Mouse (Mus musculus) embryonic facial prominence, embryonic 11.5 days (tissue): Measurements from ENCODE around the gene Klk7. TPM values are rescaled to one million over a fixed set of nuclear protein-coding genes. Genes with fewer than 3 reads are reported as not detected.

Source experiments
- ATAC-seq: fragments of 200-750 bp; cut with Nextera tagmentation; replicated peaks from 2 replicates; pipeline ENCODE4 v1.8.0; 2017; ENCODE audit warnings: low read depth; ENCODE audit not compliant: insufficient number of reproducible peaks, low FRiP score, low TSS enrichment
- DNase-seq: peaks from one replicate; pipeline ENCODE4 v3.0.0-alpha.2; 2015; ENCODE audit warnings: low spot score
- H3K27ac ChIP-seq: fragments of 300-500 bp; sonication (generic); replicated peaks from 2 replicates; pipeline ENCODE4 v1.5.1; 2014; ENCODE audit warnings: mild to moderate bottlenecking, low read depth, low read length, control low read depth
- H3K27me3 ChIP-seq: fragments of 300-500 bp; sonication (generic); 2 replicates; pipeline ENCODE4 v1.6.1; 2014; ENCODE audit warnings: mild to moderate bottlenecking, low read length, moderate library complexity, mixed read lengths; ENCODE audit not compliant: control insufficient read depth, insufficient read depth
- H3K36me3 ChIP-seq: fragments of 300-500 bp; sonication (generic); replicated peaks from 2 replicates; pipeline ENCODE4 v1.6.1; 2014; ENCODE audit warnings: low read depth, mild to moderate bottlenecking, low read length, moderate library complexity, mixed read lengths; ENCODE audit not compliant: control insufficient read depth, insufficient read depth
- H3K4me1 ChIP-seq: fragments of 300-500 bp; sonication (generic); 2 replicates; pipeline ENCODE4 v1.6.1; 2014; ENCODE audit warnings: low read length, mixed read lengths; ENCODE audit not compliant: control insufficient read depth, insufficient read depth
- H3K4me2 ChIP-seq: fragments of 300-500 bp; sonication (generic); 2 replicates; pipeline ENCODE4 v1.6.1; 2014; ENCODE audit warnings: low read depth, mild to moderate bottlenecking, control low read depth, low read length, moderate library complexity
- H3K4me3 ChIP-seq: fragments of 300-500 bp; sonication (generic); 2 replicates; pipeline ENCODE4 v1.5.1; 2014; ENCODE audit warnings: low read depth, low read length, control low read depth
- H3K9ac ChIP-seq: fragments of 300-500 bp; sonication (generic); replicated peaks from 2 replicates; pipeline ENCODE4 v1.6.1; 2014; ENCODE audit warnings: mild to moderate bottlenecking, control low read depth, low read length
- H3K9me3 ChIP-seq: fragments of 300-500 bp; sonication (generic); replicated peaks from 2 replicates; pipeline ENCODE4 v1.6.1; 2016; ENCODE audit warnings: mild to moderate bottlenecking, low read length, inconsistent platforms, mixed read lengths; ENCODE audit not compliant: control insufficient read depth
- WGBS: fragments of 180-500 bp; shearing (Covaris S2); extraction: QIAGEN DNeasy Blood & Tissue Kit; methylation state at CpG from one replicate; pipeline ENCODE4 v1.1.7; 2014; 5-methylcytosine and 5-hydroxymethylcytosine counted together
- polyA plus RNA-seq: library from polyadenylated mRNA; unstranded; fragments of >200 nt; fragmentation: Nextera tagmentation; extraction: Ambion mirVana; gene quantifications from 2 replicates; pipeline ENCODE4 v1.2.1, GENCODE M21; 2014

Gene Klk7
- polyA plus RNA-seq, 1 experiment from 2014 or later: not detected

DNA sequence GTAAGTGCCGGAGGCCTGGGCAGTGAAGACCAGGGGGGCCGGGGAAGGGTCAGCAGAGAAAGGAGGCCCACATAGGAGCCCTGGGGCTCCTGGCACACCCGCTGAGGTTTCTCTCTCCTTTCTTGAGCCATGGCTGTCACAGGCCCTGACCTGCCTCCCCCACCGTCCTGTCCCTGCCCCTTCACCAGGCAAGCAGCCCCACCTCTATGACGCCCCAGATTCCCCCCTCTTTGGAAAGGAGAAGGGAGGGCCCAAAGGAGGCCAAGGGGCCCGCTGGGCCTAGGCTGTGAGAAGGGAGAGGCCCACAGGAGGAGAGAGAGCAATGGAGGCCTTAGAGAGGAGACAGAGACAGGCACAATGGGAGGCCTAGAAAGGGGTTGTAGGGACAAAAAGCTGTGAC lies 36.3 kb upstream of the Klk7 start:
- Histone ChIP-seq H3K9ac (no peak overlapping the region), H3K36me3 (no peaks in the 10 kb centered on the region), H3K4me2 (no peak overlapping the region), H3K27me3 (no peaks in the 10 kb centered on the region), H3K4me3 (no peak overlapping the region), H3K4me1 (no peaks in the 10 kb centered on the region), H3K27ac (0 out of 2 replicates have a peak overlapping the region, but pooled peaks have one; percentile 20), H3K9me3 (no peaks in the 10 kb centered on the region)
- ATAC-seq (no peak), DNase-seq (no peak)
- WGBS: 34% methylated on average over 6 of the region's 6 CpGs

DNA sequence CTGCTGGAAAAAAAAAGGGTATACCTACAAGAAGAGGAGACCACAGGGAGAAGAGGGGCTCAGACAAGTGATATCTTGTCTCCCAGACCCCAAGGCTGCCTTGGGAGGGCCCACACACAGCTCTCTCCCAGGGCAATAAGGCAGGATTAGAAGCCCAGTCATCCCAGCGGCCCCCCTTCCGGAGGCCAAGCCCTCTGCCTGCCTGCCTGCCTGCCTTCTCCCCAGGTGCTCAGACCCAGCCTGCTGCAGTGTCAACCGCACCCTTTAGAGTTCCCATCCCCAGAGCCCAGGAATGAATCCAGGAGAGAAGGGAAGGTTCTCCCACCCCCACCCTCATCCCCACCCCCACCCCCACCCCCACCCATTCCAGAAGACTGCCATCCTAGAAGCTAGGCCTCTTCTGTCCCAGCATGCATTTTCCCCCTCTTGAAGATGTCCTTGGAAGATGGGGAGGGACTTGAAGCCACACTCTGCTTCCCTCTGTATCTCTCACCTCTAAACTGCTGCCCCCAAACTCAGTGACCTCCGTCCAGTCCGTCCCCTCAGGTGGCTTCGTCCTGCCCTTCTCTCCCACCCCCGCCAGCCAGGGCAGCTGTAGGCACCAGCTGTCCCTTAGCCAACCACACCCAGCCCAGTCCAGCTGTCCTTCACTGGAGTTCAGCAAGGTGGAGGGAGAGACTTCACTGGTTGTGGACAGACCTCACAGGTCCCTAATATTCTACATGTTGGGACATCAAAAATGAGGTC lies 35.6 kb upstream of the Klk7 start:
- no peaks in the 10 kb centered on the region for H3K27me3 ChIP-seq
- H3K9me3 ChIP-seq: no peaks in the 10 kb centered on the region
- no peak overlapping the region for H3K4me2 ChIP-seq
- ATAC-seq (no peak), DNase-seq (no peak)
- no peak overlapping the region for H3K27ac ChIP-seq
- H3K9ac ChIP-seq: no peak overlapping the region
- WGBS: 36% methylated on average over 7 of the region's 7 CpGs
- H3K36me3 ChIP-seq: no peaks in the 10 kb centered on the region
- no peak overlapping the region for H3K4me3 ChIP-seq
- no peaks in the 10 kb centered on the region for H3K4me1 ChIP-seq

DNA sequence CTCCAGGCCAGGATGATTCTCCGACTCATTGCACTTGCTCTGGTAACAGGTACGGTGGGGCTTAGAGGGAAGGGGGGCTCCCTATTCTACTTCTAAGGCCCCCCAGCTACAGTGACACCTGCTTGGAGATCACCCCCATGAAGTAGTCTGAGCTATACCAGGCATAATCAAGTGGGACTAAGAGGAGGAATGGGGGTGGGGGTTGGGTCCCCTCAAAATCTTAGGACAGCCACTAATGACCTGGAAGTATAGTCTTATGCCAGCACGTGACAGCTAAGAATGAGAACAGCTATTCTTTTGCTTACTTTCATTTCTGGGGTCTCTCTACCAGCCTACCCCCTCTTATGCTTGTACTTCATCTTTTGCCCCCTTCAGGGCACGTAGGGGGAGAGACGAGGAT lies 34.6 kb upstream of the Klk7 start:
- no peaks in the 10 kb centered on the region for H3K4me1 ChIP-seq
- H3K9ac ChIP-seq: no peak overlapping the region
- no peak for DNase-seq
- H3K27ac ChIP-seq: no peak overlapping the region
- no peaks in the 10 kb centered on the region for H3K36me3 ChIP-seq
- no peak for ATAC-seq
- no peak overlapping the region for H3K4me2 ChIP-seq
- H3K27me3 ChIP-seq: no peaks in the 10 kb centered on the region
- H3K4me3 ChIP-seq: no peak overlapping the region
- no peaks in the 10 kb centered on the region for H3K9me3 ChIP-seq
- WGBS: 78% methylated on average over 5 of the region's 5 CpGs

GRCm38 (mm10) chr7:43777423-43777822 lies 33.7 kb upstream of the Klk7 start:
- Histone ChIP-seq H3K4me1 (no peaks in the 10 kb centered on the region), H3K27ac (no peak overlapping the region), H3K4me3 (no peak overlapping the region), H3K36me3 (no peaks in the 10 kb centered on the region), H3K9ac (no peak overlapping the region), H3K9me3 (no peaks in the 10 kb centered on the region), H3K27me3 (no peaks in the 10 kb centered on the region), H3K4me2 (no peak overlapping the region)
- 85% methylated on average over 12 of the region's 12 CpGs for WGBS
- DNase-seq (no peak), ATAC-seq (no peak)

- Histone ChIP-seq H3K27ac (no peak overlapping the region), H3K4me2 (no peak overlapping the region), H3K4me1 (no peaks in the 10 kb centered on the region), H3K9me3 (no peaks in the 10 kb centered on the region), H3K27me3 (no peaks in the 10 kb centered on the region), H3K9ac (no peak overlapping the region), H3K36me3 (no peaks in the 10 kb centered on the region), H3K4me3 (no peak overlapping the region)
- 86% methylated on average over 10 of the region's 10 CpGs for WGBS
- no peak for ATAC-seq
- no peak for DNase-seq
These were observed 32.7 kb upstream of the Klk7 start for GRCm38 (mm10) chr7:43778176-43778970.

- Histone ChIP-seq H3K27ac (no peak overlapping the region), H3K9me3 (no peaks in the 10 kb centered on the region), H3K4me2 (no peak overlapping the region), H3K4me1 (no peaks in the 10 kb centered on the region), H3K36me3 (no peaks in the 10 kb centered on the region), H3K27me3 (no peaks in the 10 kb centered on the region), H3K4me3 (no peak overlapping the region), H3K9ac (no peak overlapping the region)
- 57% methylated on average over 6 of the region's 6 CpGs for WGBS
- DNase-seq (no peak), ATAC-seq (no peak)
These were observed 30.9 kb upstream of the Klk7 start for GRCm38 (mm10) chr7:43780241-43780640.

DNA sequence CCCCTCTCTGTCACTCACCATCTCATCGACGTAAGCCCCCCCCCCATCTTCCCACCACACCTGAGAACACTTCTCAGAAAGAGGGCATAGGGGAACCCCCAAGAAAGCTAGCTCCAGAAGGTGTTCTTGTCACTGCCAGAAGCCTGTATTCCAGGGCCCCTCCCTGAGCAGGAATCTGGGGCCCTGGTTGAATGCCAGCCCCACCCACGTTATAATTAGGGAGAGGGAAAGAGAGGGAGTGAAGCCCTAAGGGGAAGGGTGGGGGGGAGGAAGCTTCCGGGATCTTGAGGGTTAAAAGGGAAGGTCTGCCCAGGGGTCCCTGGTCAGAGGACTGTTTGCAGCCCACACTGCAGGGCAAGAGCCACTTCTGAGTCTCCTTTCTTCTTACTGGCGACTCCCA lies 30.3 kb upstream of the Klk7 start, which contains the start of gene Klk10:
Gene Klk10, plus strand, starts transcription at position 290 of the 400 bp plus-strand sequence.
- 41% methylated on average over 5 of the region's 5 CpGs for WGBS
- ATAC-seq: no peak
- no peak for DNase-seq

DNA sequence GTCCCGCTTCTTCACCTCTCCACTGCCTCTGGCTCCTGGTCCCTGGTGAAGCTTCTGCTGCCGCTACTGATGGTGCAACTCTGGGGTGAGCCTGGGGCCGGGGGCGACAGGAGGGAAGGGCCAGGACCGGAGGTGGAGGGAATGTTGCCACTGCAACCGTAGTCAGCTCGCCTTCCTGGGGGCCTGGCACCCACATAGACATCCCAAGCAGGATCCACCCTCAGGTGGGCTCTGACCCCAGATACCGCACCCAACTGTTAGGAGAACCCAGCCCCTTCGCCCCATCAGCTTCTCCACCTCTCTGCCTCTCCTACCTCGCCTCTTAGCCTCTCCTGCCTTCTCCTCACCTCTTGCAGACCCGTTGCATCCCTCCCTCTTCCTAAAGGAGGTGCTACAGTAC lies 29.6 kb upstream of the Klk7 start:
- WGBS: 84% methylated on average over 11 of the region's 11 CpGs
- Histone ChIP-seq H3K4me3 (no peak overlapping the region), H3K9me3 (no peaks in the 10 kb centered on the region), H3K4me2 (no peak overlapping the region), H3K4me1 (no peaks in the 10 kb centered on the region), H3K27ac (no peak overlapping the region), H3K36me3 (no peaks in the 10 kb centered on the region), H3K27me3 (no peaks in the 10 kb centered on the region), H3K9ac (no peak overlapping the region)
- DNase-seq (no peak), ATAC-seq (no peak)

More for the DNA sequence above, 30.3 kb upstream of the Klk7 start, which contains the start of gene Klk10:
- Histone ChIP-seq H3K9me3 (no peaks in the 10 kb centered on the region), H3K9ac (no peak within 1 kb of the TSS), H3K36me3 (no peaks in the 10 kb centered on the region), H3K4me2 (no peak within 1 kb of the TSS), H3K27ac (no peak within 1 kb of the TSS), H3K27me3 (no peaks in the 10 kb centered on the region), H3K4me1 (no peaks in the 10 kb centered on the region), H3K4me3 (no peak within 1 kb of the TSS)
